Mouse (Mus musculus) adrenal gland, postnatal 36 days (tissue): ENCODE results near the gene Exog. TPM values are rescaled to one million over a fixed set of nuclear protein-coding genes. Genes with fewer than 3 reads are reported as not detected.

ENCODE experiments used
- DNase-seq, 2 experiments: peaks; one replicate each; pipeline ENCODE4 v3.0.0; 2021; ENCODE audit warnings: mixed read lengths in 1 of 2
- long read RNA-seq, 2 experiments: library from polyadenylated mRNA; stranded (forward); transcript quantifications; one replicate each; pipeline ENCODE4 v2.0.0; 2021; ENCODE audit warnings: borderline sequencing depth in 2 of 2
- total RNA-seq, 2 experiments: library from RNA; stranded (reverse); gene quantifications; 2 replicates each; pipeline ENCODE4 v1.2.3; 2021

Gene Exog
- total RNA-seq = 1 to 10 TPM; 3.3 to 4.7 TPM
- long read RNA-seq, experiment 1, partial matches to known transcripts = 0 of 3 reads
- long read RNA-seq, experiment 1, other reads (novel, unspliced or antisense) = 0 of 3 reads
- long read RNA-seq, experiment 2, partial matches to known transcripts = 0 of 7 reads
- long read RNA-seq, experiment 2, other reads (novel, unspliced or antisense) = 1 of 7 reads

DNA sequence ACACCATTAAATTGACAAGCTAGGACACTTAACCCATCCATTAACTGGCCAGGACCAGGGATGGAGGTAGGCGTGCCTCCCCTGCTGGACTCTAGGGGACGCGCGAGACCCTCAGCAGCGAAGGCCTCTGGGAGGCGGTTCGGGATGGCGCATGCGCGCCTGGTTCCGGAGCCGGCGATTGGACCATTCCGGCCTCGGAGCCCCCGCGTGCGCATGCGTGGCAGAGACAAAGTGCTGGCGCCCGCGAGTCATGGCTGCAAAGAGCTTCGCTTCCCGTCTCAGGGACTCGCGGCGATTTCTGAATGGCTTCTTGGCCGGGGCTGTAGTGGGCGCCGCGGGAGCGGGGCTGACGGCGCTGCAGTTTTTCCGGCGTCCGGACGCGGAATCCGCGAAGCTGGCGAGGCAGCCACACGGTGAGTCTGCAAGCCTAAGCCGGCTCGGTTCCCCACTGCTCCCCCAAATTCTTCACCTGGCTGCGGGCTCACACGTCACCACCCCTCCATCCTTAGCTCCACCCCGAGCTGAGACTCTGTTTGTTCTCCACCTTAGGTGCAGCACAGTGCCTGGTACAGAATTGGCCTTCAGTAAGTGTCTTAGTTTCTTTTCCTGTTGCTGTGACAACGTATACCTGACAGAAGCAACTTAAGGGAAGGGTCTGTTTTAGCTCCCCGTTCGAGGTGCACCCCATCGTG is at the start of gene Exog:
Exog (plus strand) TSS at position 206 of the 692 bp plus-strand sequence.
- peak; percentile 99 for DNase-seq

DNA sequence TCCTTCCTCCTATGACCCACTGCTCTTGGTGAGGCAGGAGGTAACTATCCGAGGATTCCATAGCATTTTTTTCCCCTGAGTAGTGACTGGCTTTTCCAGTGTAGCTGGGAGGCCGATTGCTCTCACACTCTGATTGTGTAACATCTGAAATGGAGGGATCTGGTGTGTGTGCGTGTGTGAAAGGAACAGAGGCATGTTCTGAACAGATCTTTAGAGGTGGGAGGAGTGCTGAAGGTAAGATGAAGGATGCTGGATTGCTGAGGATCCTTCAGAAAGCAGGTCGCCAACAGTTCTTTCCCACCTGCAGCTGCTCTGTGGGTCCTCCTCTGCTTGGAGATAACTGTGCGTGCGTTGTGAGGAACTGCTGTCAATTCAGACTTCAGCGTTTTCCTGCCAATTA is 43.4 kb upstream of the Exog start:
- no peak for DNase-seq

DNA sequence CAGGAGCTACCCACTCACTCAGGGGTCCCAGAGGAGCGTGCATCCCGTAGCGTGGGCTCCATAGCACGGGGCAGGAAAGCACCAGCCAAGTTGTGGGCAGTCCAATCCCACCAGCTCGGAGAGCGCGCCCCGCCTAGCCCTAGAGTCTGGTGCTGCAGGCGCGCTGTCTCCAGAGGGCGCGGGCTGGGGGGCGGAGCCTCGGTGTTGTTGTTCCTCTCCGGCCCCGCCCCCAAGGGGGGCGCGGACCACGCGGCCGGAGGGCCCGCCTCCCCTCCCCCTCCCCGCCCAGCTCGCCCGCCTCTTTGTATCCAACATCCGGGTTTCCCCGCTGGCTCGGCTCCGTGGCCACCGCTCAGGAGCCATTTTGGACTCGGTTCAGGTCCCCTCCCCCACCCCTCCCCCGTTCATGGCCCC is 42.9 kb upstream of the Exog start, which contains the start of gene Acvr2b:
Acvr2b (plus strand) TSS at position 318 of the 414 bp plus-strand sequence.
- peak; percentile 96 to 99 for DNase-seq

DNA sequence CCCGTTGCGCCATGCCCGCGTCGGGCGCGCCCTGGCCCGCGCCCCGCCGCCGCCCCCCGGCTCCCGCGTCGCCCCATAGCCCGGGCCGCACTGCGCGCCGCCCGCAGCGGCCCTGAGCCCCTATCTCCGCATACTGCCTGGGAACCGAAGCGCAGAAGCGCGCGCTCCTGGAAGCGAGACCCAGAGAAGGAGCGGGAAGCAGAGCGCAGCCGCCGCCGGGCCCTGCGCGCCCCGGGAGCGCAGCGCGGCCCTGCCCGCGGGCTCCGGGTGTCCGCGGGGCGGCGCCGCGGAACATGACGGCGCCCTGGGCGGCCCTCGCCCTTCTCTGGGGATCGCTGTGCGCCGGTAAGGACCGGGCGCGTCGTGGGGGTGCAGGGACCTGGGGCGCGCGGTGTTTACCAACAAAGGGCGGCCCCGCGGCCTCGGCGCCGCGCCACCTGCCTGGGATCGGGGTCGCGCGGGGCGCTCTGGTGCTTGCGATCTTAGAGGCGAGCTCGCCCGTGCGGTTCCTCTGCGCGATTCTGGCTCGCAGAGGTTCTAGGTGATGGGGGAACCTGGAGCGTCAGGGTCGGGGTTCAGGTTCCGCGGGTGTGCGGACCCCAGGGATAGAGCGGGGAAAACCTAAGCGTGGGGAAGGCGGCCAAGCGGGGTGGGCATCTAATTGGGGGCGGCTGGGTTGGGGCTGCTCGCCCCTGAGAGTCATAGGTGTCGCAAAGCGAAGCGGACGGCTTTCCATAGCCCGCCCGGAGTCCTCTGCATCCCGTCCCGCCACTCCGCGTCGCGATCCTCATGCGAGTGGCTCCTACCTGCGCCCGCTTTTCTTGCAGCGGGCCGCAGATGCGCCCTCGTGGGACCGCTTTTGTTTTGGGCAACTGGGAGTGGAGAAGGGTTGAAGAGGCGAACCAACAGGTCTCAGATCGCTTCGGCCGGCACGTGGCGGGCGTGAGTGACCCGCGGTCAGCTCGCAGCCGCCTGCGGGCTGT is 42.2 kb upstream of the Exog start:
- DNase-seq = peak; percentile 51 to 59

DNA sequence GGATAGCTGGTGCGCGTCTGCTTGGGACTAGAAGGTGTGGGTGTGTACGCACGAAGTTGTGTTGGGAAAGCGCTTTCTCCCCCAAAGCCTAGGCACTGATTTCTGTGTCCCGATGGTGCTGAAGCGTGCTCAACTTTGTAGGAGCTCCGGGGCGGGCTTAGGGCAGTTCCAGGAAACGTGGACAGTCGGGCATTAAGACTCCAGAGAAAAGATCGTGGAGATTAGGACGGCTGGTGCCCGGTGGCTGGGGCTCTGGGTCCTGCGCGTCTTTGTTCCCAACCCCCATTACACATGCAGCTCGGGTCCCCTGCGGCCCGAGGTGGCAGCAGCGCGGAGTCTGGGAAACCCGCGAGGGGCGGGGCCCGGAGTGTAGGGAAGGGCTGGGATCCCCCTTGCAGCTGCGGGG is 41.5 kb upstream of the Exog start:
- DNase-seq = peak; percentile 66 to 74

DNA sequence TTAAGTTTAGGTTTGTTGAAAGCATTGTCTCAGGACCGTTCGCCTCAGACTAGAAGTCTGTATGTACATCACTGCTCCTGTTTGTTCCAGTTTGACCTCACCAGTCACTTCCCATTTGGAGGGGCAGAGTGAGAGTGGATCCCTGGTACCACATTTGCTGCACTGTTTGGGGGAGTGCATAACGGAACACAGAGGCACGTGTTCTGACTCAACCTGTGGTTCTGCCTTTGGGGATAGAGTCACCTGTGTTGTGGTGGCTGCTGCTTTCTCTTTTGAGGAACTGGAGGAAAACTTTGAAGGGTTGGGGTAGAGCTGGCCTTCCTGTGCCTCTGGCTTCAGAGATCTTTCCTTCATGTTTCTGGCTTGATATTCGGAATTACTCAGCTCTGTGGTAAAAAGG is 40.7 kb upstream of the Exog start:
- DNase-seq = no peak

DNA sequence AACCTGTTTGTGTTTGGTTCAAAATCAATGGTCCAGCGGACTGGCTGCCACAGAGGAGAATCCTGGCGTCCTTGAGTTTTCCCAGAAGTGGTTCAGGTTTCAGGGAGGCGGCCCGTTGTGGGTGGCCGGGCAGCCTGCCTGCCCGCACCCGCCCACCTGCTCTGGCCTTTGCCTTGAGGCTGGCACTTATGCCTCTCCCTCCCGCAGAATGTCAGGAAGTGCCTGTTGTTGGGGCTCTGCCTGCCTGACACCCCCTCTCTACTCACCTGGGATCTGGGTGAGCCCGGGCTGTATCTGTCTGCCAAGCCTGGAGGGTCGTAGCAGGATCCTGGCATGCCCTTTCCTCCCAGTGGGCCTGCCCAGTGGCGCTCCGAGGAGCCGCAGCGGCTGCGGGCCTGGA is 36.9 kb upstream of the Exog start:
- DNase-seq = peak; percentile 36 to 40

DNA sequence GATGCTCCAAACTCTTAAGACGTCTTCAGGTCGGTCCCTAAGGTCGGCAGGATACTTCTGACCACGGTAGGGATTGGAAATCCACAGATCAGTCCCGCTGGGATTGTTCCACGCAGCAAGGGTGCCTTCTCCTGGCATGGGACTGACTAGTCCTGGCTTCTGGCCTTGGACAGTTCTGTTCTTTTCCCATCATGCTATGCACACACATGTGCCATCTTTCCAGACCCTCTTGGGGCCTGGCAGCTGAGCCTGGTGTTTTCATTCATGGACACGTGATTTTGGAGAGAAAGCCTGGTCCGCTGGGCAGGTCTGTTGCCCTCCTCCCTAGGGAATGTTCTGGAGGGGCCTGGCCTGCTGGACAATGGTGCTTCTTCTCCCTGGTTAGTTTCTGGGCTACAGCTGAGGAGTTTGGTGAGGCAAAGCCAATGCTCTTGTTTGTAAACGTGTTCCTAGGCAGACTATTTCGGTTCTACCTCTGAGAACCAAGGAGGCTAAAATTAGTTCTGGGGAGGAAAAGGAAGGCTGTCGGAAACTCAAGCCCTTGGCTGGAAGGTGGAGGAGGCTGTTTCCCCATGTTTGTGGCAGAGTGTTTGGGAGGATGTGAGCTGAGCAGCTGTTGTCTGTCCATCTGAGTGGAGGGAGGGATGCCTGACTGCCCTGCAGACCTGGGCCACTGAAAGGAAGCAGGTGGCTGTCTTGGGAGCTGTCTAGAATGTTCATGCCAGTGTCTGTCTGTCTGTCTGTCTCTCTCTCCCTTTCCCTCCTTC is 35.7 kb upstream of the Exog start:
- DNase-seq = no peak

DNA sequence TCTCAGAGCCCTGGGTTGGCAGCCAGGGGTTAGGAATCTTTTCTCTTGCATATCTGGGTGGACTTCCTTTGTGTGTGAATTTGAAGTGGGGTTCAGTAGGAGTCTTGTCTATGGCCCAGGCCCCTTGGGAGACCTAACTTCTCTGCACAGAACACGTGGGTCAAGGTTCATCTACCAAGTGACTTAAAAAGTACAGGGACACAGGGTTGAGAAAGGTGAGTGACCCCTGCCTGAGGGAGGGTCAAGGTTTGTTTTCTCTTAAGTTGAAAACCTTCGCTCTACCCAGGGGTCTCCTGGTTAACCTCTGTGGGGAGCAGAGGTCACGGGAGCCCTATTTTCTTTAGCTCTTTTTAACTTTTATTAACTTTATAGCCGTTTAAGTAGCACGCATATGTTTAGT is 34.9 kb upstream of the Exog start:
- no peak for DNase-seq

DNA sequence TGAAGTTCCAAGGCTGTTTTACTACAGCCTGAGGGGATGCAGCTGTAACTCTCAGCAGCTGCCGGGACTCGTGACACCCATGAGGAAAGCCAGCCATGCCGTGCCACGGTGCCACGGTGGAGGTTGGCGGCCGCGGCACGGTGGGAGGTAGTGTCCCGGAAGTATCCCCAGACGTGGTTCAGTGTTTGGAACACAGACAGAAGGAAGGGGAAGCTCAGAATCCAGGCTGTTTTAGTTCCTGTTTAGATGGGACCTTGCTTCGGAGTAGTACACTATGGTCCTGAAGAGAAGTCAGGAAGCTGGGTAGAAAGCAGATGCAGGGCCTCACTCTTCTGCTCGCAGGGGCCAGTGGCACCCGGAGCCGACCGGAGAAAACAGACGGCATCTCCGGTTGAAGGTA is 26.7 kb upstream of the Exog start:
- no peak for DNase-seq

DNA sequence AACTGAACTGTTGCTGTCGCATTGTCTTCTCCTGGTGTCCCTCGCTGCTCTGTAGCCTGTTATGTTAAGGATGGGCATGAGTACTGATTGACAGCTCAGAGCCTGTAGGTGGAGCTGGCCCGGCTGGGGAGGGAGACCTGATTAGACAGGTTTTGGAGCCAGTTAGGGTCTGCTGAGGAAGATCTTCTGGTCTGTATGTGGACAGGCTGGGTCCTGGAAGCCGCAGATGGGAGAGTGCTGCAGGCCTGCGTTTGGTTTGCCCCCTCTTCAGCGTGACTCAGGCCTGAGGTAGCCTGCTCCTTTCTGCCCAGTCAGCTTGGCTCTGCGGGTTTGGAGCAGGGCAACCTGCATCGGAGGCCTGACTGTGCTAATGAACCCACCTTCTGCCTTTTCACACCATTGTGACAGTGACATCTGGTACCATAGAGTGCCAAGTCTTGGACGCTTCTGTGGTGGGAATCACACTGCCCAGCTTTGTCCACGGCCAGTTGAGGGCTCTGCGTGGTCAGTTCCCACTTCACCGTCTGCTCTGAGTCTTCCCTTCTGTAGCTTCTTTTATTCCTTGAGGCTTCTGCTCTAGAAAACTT is 24.8 kb upstream of the Exog start:
- no peak for DNase-seq

DNA sequence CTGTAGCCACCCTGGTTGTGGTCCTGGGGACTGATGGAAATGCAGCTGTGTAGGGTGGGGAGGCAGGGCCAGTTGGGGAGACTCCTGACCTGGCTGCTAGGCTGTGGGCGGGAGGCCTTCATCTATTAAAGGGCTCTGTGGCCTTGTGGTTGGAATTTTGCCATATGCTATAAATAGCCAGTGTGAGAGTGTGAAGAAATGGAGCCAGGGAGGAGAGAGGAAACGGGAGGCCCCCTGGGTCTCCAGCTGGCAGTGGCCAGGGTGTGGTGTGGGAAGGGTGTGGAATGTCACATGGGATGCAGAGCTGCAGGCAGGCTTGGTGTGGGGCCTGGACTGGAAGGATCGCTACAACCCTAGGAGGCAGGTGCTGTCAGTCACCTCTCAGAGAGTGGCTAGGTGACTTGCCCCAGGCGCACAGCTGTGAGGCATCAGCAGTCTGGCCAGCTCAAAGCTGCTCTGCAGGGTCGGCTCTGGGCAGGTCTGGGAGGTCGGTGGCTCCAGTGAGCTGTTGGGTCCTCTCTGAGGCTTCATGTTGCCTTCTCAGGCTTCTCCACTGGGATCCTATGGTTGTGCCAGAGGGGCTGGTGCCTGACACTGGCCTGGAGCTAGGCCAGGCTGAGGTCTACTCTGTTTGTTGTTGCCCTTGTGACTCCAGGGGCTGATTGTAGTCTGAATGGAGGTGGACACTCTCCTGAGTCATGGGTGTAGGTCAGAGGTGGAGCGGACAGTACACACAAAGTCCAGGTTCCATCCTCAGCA is 19.3 kb upstream of the Exog start:
- peak; percentile 31 to 59 for DNase-seq

DNA sequence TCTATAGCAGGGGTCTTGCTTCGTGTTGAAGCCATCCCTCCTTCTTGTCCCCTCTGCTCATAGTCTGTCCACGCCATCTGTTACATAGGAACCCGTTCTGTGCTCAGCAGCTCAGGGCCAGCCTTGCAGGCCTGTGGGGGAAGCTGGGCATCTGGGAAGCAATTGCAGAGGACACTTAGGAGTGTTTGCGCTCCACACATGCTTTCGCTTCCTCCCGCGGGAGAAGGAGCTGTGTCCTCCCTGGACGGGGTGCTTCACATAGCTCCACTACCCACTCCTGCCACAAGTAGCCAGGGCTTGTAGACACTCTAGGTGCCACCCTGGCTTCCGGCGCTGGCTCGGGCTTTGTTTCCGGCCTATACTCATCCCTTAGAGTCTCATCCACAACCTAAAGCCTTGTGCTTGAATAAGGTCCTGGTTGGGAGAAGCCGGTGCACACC is 18.7 kb upstream of the Exog start:
- DNase-seq = no peak

DNA sequence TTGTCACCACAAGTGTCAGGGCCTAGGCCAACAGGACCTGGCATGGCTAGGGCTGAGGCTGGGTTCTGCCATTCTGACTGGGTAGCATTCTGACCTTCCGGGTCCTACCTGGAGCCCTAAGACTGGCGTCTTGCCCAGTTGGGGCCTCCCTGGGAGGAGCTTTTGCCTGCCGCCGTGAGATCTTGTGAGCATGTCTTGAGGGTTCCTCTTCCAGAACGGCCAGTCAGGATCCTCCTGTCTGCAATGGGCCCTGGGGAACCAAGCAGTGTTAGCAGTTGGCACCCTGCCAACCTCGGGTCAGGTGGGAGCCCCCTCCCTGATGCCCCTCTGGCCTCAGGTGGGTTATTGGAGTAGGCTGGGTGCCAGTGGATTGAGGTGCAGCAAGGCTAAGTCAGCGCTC is 18.3 kb upstream of the Exog start:
- no peak for DNase-seq

DNA sequence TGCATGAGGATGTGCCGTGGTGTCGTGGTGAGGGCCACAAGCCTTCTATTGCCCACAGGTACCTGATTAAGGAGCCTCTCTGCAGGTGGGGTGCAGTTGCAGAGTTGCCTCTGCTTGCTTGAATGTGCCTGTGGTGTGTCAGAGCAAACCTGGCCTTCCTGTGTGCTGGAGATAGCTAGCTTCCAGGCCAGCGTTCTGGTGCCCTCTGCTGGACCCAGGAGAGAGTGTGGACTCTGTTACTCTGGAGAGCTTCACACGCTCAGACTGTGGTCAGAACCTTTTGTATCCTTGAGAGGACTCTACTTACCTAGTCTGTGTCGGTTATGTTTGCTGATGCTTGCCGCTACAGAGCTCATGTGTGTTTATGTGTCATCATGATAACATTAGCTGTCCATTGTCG is 14.4 kb upstream of the Exog start:
- peak; percentile 82 to 88 for DNase-seq

DNA sequence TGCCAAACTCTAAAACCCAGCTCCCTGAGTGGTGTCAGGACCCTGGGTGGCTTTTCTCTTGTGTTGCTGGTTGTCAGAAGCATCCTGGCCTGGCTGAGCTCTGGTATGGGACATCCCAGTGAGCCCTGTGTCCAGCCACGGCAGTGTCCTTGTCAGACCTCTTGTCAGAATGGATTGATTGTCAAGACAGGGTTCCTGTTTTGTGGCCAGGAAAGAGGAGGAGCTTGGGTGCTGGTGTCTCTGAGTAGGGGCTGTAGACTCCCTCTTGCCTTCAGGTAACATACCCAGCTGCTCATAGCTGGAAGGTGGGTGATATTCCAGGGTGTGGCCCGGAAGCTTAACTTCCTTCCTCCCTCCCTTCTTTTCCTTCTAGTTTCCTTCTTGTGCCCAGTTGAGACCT is 8.9 kb upstream of the Exog start:
- DNase-seq = no peak

DNA sequence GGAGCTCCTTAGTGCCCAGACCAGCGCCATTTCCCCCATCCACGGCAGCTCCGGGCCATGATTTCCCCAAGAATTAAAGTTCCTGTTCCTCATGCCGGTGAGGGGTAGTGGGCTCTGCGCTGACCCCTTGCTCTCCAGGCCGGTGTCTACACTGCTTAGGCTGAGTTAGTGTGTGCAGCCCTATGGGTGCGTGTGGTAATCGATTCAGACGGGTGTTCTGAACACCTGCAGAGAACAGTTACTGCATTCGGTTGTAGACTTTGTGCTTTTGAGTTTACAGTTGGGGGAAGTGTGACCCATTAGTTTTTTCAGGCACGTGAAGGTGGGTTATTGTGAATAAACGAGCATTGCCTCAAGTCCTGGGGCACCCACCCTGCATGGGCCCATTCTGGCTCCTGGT is 6.7 kb upstream of the Exog start:
- DNase-seq = no peak

DNA sequence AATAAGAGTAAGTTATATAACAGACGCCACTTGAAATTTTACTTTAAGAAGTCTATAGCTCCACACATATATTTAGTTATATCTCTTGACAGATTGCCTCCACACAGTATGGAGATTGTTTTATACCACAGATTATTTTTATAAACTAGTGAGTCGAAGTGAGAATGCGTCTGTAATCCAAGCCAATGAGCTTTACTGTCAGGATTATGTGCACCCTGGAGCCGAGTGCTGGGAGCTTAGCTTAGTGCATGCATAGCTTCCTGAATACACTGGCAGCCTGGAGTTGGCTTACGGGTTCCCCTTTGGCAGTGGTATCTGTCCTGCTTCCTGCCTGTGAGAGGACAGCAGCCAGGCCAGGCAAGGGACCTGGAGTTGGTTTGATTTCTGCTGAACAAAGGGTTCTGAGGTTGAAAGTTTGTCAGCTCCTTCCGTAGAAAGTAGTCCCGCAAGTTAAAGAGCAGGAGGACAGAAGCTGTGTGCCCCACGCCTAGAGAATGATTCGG is 6.2 kb upstream of the Exog start:
- no peak for DNase-seq

DNA sequence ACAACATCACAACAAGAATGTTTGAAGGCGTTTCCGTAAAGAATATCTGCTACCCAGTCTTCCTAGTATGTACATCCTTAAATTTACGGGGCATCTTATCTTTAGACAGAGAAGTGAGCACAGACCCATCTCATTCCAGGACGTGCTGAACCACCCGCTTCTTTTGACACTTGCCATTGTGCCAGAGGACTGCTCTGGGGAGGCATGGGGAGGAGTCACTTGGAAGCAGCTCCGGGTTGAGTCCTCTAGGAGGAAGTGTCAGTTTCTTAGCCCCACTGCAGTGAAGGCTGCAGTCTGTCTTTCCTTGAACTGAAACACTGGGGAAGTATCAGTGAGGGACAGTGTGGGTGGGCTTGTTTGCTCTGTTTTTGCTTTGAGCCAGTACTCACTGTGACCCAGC is 994 bp downstream of the Exog start:
- no peak for DNase-seq

DNA sequence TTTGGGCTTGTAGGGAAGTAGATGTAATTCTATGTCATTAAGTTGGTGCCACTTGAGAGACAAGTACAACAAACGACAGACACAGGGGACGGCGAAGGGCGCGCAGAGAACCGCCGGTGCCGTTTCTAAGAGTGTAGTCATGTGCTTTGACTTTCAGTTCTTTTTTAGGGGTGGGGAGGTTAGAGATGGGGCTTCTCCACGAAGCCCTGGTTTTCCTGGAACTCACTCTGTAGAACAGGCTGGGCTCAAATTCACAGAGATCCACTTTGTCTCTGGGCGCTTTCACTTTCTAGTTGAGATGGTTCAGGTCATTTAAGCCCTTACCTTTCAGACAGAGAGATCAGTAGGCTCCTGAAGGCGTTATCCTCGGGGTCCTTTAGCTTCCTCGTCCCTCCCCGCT is 11.2 kb downstream of the Exog start:
- DNase-seq = no peak

DNA sequence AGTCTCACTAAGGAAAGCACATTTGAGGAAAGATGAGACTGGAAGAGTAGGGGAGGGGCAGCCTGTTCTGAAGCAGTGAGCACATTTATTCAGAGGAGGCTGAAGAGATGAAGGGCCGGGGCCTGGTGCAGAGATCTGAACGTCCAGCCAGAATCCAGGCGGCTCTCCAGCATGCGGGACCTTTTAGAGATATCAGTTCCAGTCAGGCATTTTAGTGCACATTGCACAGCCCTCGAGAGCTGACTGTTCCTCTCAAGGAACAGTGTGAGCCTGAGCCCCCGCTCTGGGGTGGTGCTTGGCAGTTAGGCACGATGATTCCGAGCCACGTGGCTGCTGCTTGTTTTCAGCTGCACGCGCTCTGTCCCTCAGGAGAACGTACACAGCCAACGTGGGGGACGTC is 12.4 kb downstream of the Exog start:
- no peak for DNase-seq
